Mouse (Mus musculus): ENCODE results near the gene Orai3. TPM values are rescaled to one million over a fixed set of nuclear protein-coding genes. Genes with fewer than 3 reads are reported as not detected.

The Orai3 gene
- total and polyA plus RNA-seq, 3 experiments, result 21.9 to 27.5 (median 23.5) TPM

GRCm38 (mm10) chr7:127801010-127801621, 31.5 kb downstream of the Orai3 start:
- intact Hi-C loops (cut with DNase I), result loop anchor here (2.0 kb wide), 1 partner anchor 134 kb away; no protein-coding TSS in a partner anchor
- peak overlapping the region; percentile 78 for H3K27ac ChIP-seq
- peak overlapping the region; percentile 48 for H3K4me3 ChIP-seq
- peak overlapping the region; percentile 69 for H3K9ac ChIP-seq (ENCODE audit: low read depth, low read length)
- peaks cover 9% of the 10 kb centered on the region for H3K4me1 ChIP-seq (ENCODE audit: control insufficient read depth, insufficient read depth, low read length)
- H3K36me3 ChIP-seq (ENCODE audit: control insufficient read depth, insufficient read depth, low read length), result no peaks in the 10 kb centered on the region
- no peaks in the 10 kb centered on the region for H3K79me2 ChIP-seq (replicated peaks; ENCODE audit: control insufficient read depth, insufficient read depth, low read length)
- WGBS, result 70% methylated on average over 8 of the region's 8 CpGs
- TF ChIP-seq EP300 (IDR thresholded peaks at IDR 0.05; ENCODE audit: insufficient read depth, low read depth, low read length) (no peak), CTCF (IDR thresholded peaks at IDR 0.05) (0 out of 2 replicates have a peak, but pooled peaks have one; percentile 4), POLR2A (IDR thresholded peaks at IDR 0.05; ENCODE audit: insufficient read depth, low read depth, low read length) (no peak)
- DNase-seq, result peak in 1 of 2 experiments; percentile 29
- no peaks in the 10 kb centered on the region for H3K27me3 ChIP-seq (ENCODE audit: control insufficient read depth, insufficient read depth, low read length)

GRCm38 (mm10) chr7:127802313-127802712, 32.7 kb downstream of the Orai3 start:
- intact Hi-C loops (cut with DNase I), result no loop called here
- Histone ChIP-seq H3K36me3 (ENCODE audit: control insufficient read depth, insufficient read depth, low read length) (no peaks in the 10 kb centered on the region), H3K27ac (no peak overlapping the region), H3K79me2 (replicated peaks; ENCODE audit: control insufficient read depth, insufficient read depth, low read length) (no peaks in the 10 kb centered on the region), H3K4me3 (no peak overlapping the region), H3K9ac (ENCODE audit: low read depth, low read length) (no peak overlapping the region), H3K27me3 (ENCODE audit: control insufficient read depth, insufficient read depth, low read length) (no peaks in the 10 kb centered on the region), H3K4me1 (ENCODE audit: control insufficient read depth, insufficient read depth, low read length) (peaks cover 9% of the 10 kb centered on the region)
- TF ChIP-seq POLR2A (IDR thresholded peaks at IDR 0.05; ENCODE audit: insufficient read depth, low read depth, low read length) (no peak), EP300 (IDR thresholded peaks at IDR 0.05; ENCODE audit: insufficient read depth, low read depth, low read length) (no peak), CTCF (IDR thresholded peaks at IDR 0.05) (no peak)
- 88% methylated on average over 17 of the region's 17 CpGs for WGBS
- no peak for DNase-seq

- no peaks in the 10 kb centered on the region for H3K27me3 ChIP-seq (ENCODE audit: control insufficient read depth, insufficient read depth, low read length)
- TF ChIP-seq CTCF (IDR thresholded peaks at IDR 0.05) (no peak), POLR2A (IDR thresholded peaks at IDR 0.05; ENCODE audit: insufficient read depth, low read depth, low read length) (no peak), EP300 (IDR thresholded peaks at IDR 0.05; ENCODE audit: insufficient read depth, low read depth, low read length) (no peak)
- no peak overlapping the region for H3K9ac ChIP-seq (ENCODE audit: low read depth, low read length)
- no peak for DNase-seq
- no peak overlapping the region for H3K27ac ChIP-seq
- H3K4me1 ChIP-seq (ENCODE audit: control insufficient read depth, insufficient read depth, low read length), result no peaks in the 10 kb centered on the region
- no peaks in the 10 kb centered on the region for H3K36me3 ChIP-seq (ENCODE audit: control insufficient read depth, insufficient read depth, low read length)
- H3K4me3 ChIP-seq, result no peak overlapping the region
- intact Hi-C loops (cut with DNase I), result no loop called here
- WGBS, result 64% methylated on average over 5 of the region's 5 CpGs
- no peaks in the 10 kb centered on the region for H3K79me2 ChIP-seq (replicated peaks; ENCODE audit: control insufficient read depth, insufficient read depth, low read length)
These were observed 39.2 kb downstream of the Orai3 start for GRCm38 (mm10) chr7:127808821-127809220.

GRCm38 (mm10) chr7:127809846-127810245, 40.2 kb downstream of the Orai3 start:
- TF ChIP-seq CTCF (IDR thresholded peaks at IDR 0.05) (no peak), POLR2A (IDR thresholded peaks at IDR 0.05; ENCODE audit: insufficient read depth, low read depth, low read length) (no peak), EP300 (IDR thresholded peaks at IDR 0.05; ENCODE audit: insufficient read depth, low read depth, low read length) (no peak)
- Histone ChIP-seq H3K4me3 (no peak overlapping the region), H3K9ac (ENCODE audit: low read depth, low read length) (no peak overlapping the region), H3K27ac (no peak overlapping the region), H3K27me3 (ENCODE audit: control insufficient read depth, insufficient read depth, low read length) (no peaks in the 10 kb centered on the region), H3K4me1 (ENCODE audit: control insufficient read depth, insufficient read depth, low read length) (peaks cover 7% of the 10 kb centered on the region), H3K36me3 (ENCODE audit: control insufficient read depth, insufficient read depth, low read length) (no peaks in the 10 kb centered on the region), H3K79me2 (replicated peaks; ENCODE audit: control insufficient read depth, insufficient read depth, low read length) (no peaks in the 10 kb centered on the region)
- no peak for DNase-seq
- intact Hi-C loops (cut with DNase I), result loop anchor here (10.0 kb wide), 1 partner anchor 395 kb away; the partner anchor contains the start of gene Cox6a2
- 100% methylated on average over 1 of the region's 1 CpGs for WGBS

- 91% methylated on average over 10 of the region's 10 CpGs for WGBS
- H3K79me2 ChIP-seq (replicated peaks; ENCODE audit: control insufficient read depth, insufficient read depth, low read length), result no peaks in the 10 kb centered on the region
- TF ChIP-seq POLR2A (IDR thresholded peaks at IDR 0.05; ENCODE audit: insufficient read depth, low read depth, low read length), result no peak
- TF ChIP-seq CTCF (IDR thresholded peaks at IDR 0.05), result no peak
- TF ChIP-seq EP300 (IDR thresholded peaks at IDR 0.05; ENCODE audit: insufficient read depth, low read depth, low read length), result no peak
- H3K36me3 ChIP-seq (ENCODE audit: control insufficient read depth, insufficient read depth, low read length), result no peaks in the 10 kb centered on the region
- DNase-seq, result no peak
- H3K27me3 ChIP-seq (ENCODE audit: control insufficient read depth, insufficient read depth, low read length), result no peaks in the 10 kb centered on the region
- intact Hi-C loops (cut with DNase I), result loop anchor here (10.0 kb wide), 1 partner anchor 394 kb away; the partner anchor contains the start of gene Cox6a2
- H3K4me3 ChIP-seq, result no peak overlapping the region
- peaks cover 10% of the 10 kb centered on the region for H3K4me1 ChIP-seq (ENCODE audit: control insufficient read depth, insufficient read depth, low read length)
- no peak overlapping the region for H3K9ac ChIP-seq (ENCODE audit: low read depth, low read length)
- H3K27ac ChIP-seq, result no peak overlapping the region
These were observed 41.0 kb downstream of the Orai3 start for GRCm38 (mm10) chr7:127810650-127811049.

GRCm38 (mm10) chr7:127811240-127811639, 41.6 kb downstream of the Orai3 start:
- H3K27me3 ChIP-seq (ENCODE audit: control insufficient read depth, insufficient read depth, low read length), result no peaks in the 10 kb centered on the region
- H3K27ac ChIP-seq, result no peak overlapping the region
- 69% methylated on average over 4 of the region's 4 CpGs for WGBS
- H3K36me3 ChIP-seq (ENCODE audit: control insufficient read depth, insufficient read depth, low read length), result no peaks in the 10 kb centered on the region
- intact Hi-C loops (cut with DNase I), result loop anchor here (10.0 kb wide), 1 partner anchor 394 kb away; the partner anchor contains the start of gene Cox6a2
- H3K4me3 ChIP-seq, result no peak overlapping the region
- H3K9ac ChIP-seq (ENCODE audit: low read depth, low read length), result no peak overlapping the region
- no peak for TF ChIP-seq POLR2A (IDR thresholded peaks at IDR 0.05; ENCODE audit: insufficient read depth, low read depth, low read length)
- TF ChIP-seq EP300 (IDR thresholded peaks at IDR 0.05; ENCODE audit: insufficient read depth, low read depth, low read length), result no peak
- no peaks in the 10 kb centered on the region for H3K79me2 ChIP-seq (replicated peaks; ENCODE audit: control insufficient read depth, insufficient read depth, low read length)
- no peak for DNase-seq
- peaks cover 10% of the 10 kb centered on the region for H3K4me1 ChIP-seq (ENCODE audit: control insufficient read depth, insufficient read depth, low read length)

All from heart, adult 2 months (tissue).